Mouse (Mus musculus) gastrocnemius, adult 18-20 months (tissue): ENCODE results near the gene Tgm1. TPM values are rescaled to one million over a fixed set of nuclear protein-coding genes. Genes with fewer than 3 reads are reported as not detected.
A peak's percentile ranks its signal among the peaks of the same experiment; 100 is the strongest.

ENCODE experiments used
- DNase-seq: peaks from one replicate; pipeline ENCODE4 v3.0.0; 2021; ENCODE audit warnings: low spot score
- total RNA-seq, 2 experiments: library from RNA; stranded (reverse); gene quantifications; 2 replicates each; pipeline ENCODE4 v1.2.3; 2021

Gene Tgm1
- total RNA-seq, 2 experiments from 2014 or later = 0.17 TPM; not detected in 1

GRCm38 (mm10) chr14:55724411-55724871 lies 10.7 kb upstream of the Tgm1 start:
- peak; percentile 21 for DNase-seq

DNA sequence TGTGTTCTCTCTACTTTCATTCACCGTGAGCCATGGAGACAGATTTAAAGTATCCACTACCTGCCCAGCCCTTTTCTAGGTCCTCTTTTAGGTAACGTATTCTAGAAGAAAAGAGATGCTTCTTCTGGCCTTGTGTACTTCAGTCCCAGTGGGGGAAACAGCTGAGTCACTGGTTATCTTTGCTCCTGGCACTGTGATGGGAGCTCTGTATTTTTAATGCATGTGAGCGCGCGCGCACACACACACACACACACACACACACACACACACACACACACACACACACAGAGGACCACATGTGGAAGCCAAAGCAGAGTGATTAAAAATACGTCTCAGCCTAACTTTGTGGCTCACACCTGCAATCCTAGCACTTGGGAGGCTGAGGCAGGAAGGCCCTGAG lies 9.7 kb upstream of the Tgm1 start:
- no peak for DNase-seq

GRCm38 (mm10) chr14:55722438-55722945 lies 8.8 kb upstream of the Tgm1 start:
- no peak for DNase-seq

- DNase-seq = peak; percentile 88
These were observed 8.1 kb upstream of the Tgm1 start, which contains the start of gene Rabggta for GRCm38 (mm10) chr14:55721700-55722437. TSS of gene Rabggta (minus strand) at chr14:55722263.

- no peak for DNase-seq
These were observed 7.3 kb upstream of the Tgm1 start for GRCm38 (mm10) chr14:55721076-55721475.

- no peak for DNase-seq
These were observed 6.9 kb upstream of the Tgm1 start for GRCm38 (mm10) chr14:55720666-55721065.

DNA sequence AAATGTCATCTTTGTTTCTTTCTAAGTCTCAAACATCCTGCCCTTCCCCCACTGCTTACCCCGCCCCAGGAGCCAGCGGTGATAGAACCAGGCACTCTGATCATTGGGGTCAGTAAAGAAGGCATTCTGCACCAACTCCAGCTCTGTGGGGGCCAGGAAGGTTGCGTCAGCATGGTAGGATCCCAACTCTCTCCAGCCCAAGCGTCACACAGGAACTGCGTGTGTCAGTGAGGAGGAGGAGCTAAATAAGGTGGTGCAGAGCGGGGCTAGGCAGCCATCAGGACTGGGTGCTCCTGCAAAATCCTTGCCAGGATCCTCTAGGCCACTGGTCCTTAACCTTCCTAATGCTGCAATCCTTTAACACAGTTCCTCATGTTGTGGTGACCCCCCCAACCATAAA lies 6.0 kb upstream of the Tgm1 start:
- DNase-seq = no peak

- DNase-seq = no peak
These were observed 3.2 kb upstream of the Tgm1 start for GRCm38 (mm10) chr14:55716884-55717283.

DNA sequence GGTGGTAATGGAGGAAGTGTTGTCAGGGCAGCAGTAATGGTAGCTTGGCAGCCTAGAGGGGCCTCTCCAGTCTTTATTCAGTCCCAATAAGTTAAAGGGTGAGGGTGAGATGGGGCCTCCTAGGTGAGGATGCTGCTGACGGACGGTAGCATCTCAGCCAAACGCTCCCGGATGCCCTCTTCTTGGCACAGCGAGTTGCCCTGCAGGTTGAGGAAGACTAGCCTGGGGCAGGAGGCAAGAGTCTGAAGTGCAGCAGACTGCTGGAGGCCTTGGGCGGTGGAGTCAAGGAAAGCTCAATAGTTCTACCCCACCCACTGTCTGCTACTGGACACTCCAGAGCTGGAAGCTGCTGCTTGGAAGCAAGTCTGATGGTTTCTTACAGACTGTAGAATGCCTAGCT lies 2.5 kb upstream of the Tgm1 start:
- no peak for DNase-seq

DNA sequence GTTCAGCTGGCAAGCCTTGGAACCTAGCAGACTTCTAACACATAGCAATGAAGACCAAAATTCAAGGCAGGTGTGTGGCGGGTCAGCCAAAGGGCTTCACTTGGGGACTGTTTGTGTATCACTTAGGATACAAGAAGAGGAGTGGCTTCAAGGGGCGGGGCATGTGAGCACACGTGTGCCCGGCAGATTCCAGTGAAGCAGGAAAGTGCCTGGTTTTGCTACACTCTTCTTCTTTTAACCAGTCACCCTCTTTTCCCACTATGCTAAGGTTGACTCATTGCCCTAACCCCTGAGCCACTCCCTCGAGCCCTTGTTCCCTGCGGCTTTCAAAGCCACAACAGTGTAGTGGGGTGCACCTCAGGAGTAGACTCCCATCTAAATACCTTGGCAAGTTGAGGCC lies 1.2 kb upstream of the Tgm1 start:
- DNase-seq = no peak

DNA sequence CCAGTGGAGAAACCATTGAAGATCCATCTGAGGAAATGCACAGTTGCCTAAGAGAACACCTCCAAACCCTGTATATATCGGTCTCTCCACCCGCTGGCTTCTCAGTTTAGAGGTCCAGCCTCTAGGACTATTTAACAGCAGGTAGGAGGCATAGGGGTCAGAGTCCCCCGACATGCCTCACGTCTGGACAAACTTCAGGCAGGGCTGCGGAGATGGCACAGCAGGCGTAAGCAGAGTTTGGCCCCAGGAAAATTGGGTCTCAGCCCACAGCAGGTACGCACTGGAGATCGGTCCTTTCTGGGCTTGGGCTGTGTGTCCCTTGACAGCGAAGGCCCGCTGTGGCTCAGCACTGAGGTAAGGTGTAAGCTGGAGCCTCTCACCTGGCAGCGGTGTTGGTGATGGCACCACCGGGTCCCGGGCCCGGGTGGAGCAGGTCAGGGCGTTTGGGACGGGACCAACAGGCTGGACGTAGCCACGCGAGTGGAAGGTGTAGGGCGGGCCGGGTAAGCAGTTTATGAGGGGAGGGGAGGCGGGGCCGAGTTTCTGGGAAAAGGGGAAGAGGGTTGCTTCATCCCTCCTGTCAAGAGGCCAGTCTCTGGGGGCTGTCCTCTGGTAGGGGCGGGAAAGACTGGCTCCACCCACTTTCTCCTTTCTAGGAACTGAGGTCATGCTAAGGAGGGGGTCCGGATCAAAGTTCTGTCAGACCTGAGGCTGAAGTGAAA lies 558 bp downstream of the Tgm1 start:
- peak; percentile 18 for DNase-seq

- DNase-seq = no peak
These were observed 1.9 kb downstream of the Tgm1 start for GRCm38 (mm10) chr14:55711786-55712185.

GRCm38 (mm10) chr14:55709509-55709908 lies 4.2 kb downstream of the Tgm1 start:
- no peak for DNase-seq

GRCm38 (mm10) chr14:55707397-55707796 lies 6.3 kb downstream of the Tgm1 start:
- DNase-seq = no peak

DNA sequence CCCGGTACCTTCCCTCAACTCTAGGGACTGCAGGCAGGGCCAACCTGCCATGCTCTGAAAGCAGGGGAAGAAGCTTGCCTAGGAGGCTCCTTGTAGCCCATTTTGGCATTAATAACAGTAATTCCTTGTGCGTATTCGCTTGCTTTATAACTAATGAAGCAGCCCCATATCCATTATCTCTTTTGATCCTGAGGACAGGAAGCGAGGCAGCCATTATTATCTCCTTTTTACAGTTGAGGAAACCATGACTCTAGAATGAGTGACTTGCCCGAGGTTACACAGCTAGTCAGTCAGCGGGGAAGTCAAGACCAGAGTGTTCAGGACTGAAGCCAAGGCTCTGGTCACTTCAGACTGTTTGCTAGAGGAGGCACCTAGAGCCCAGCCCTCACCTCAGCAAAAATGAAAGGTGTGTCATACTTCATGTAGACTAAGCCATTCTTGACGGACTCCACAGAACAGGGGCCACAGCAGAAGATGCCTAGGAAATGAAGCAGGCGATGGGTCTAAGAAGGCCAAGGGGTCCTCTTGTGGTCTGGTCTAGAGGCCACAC lies 7.6 kb downstream of the Tgm1 start:
- DNase-seq = no peak

GRCm38 (mm10) chr14:55702761-55703160 lies 11.0 kb downstream of the Tgm1 start:
- DNase-seq = no peak

GRCm38 (mm10) chr14:55701131-55701530 lies 12.6 kb downstream of the Tgm1 start:
- no peak for DNase-seq

- no peak for DNase-seq
These were observed 16.5 kb downstream of the Tgm1 start for GRCm38 (mm10) chr14:55697226-55697625.

GRCm38 (mm10) chr14:55689433-55689832 lies 24.3 kb downstream of the Tgm1 start:
- DNase-seq = no peak

- DNase-seq = no peak
These were observed 31.6 kb downstream of the Tgm1 start for GRCm38 (mm10) chr14:55682118-55682493.

DNA sequence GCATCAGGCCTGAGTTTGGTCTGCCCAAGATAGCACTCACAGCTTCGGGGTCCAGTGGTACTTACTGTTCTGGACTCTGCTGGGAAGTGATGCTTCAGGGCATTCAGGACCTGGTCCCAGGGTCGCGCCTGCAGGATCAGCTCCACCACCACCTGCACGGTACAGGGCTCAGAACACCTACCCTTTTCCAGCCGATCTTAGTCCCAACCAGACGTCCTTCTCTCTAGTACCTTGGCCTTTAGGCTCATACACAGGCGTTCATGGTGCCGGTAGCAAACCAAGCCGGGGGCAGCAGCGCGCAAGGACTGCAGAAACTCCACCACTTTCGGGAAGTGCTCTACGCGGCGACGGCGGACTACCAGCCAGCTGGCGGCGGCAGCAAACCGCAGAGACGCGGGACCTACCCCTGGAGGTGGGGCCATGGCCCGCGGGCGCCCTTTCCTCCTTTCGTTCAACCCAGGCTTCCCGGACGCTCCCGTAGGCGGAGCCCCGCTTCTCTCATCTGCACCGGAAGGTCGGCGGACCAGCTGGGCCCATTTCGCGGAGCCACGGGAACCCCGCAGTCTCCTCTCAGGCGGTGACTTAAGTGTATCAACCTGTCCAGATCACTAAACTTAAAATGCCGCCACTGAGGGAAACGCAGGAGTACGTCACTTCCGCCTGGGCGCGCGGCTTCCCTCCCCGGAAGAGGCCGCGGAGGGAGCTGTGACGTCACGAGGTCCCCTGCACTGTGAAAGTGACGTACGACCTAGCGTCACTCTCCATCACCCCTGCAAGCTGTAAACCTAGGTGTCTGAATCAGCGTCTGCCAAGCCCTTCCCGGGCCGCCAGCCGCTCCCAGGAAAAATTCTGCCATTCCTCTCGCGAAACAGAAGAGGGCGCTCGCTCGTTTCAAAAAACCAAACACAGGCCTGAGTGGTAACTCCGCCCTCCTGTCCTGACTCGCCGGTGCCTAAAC lies 32.3 kb downstream of the Tgm1 start, which contains the start of gene Tinf2:
Gene Tinf2, minus strand, starts transcription at position 661 of the 958 bp plus-strand sequence.
- DNase-seq = peak; percentile 93
